Comparison of ENCODE assay signal across 15 mouse cellular contexts in genomic region chr7:144762496-144763235, GRCm38 (mm10). TPM values are rescaled to one million over a fixed set of nuclear protein-coding genes. Genes with fewer than 3 reads are reported as not detected.
A peak's percentile ranks its signal among the peaks of the same experiment; 100 is the strongest.
DNase-seq lines count a peak whose midpoint lies in the region; ATAC-seq lines count a peak whose summit lies in the region.
"Had no signal": no experiment of that assay in that cellular context is flagged by ENCODE, and none has a peak within 500 bp of the region (broad histone marks: within the 10 kb centered on the region; RNA-seq: fewer than 3 reads in every experiment).

No protein-coding gene starts in this region.

- peaks cover 10% of the 10 kb centered on the region for H3K27me3 ChIP-seq in embryonic facial prominence, embryonic 10.5 days (replicated peaks; ENCODE audit: low read depth, poor library complexity, severe bottlenecking)
- H3K27me3 ChIP-seq: neural tube, embryonic 13.5 days had no signal

- H3K36me3 ChIP-seq in embryonic facial prominence, embryonic 10.5 days (replicated peaks): no peaks in the 10 kb centered on the region
- H3K36me3 ChIP-seq: neural tube, embryonic 13.5 days had no signal

- no peak for ATAC-seq in granulocyte monocyte progenitor cell, adult 5-6 weeks (replicated peaks; ENCODE audit: poor library complexity, severe bottlenecking)
- ATAC-seq: intestine, postnatal 0 days had no signal

- H3K4me1 ChIP-seq in embryonic facial prominence, embryonic 10.5 days: peaks cover 23% of the 10 kb centered on the region

- peak; percentile 41 for DNase-seq in gastrocnemius, postnatal 25 days
- no peak for DNase-seq in gastrocnemius, adult 18-20 months (ENCODE audit: low spot score)
- peak; percentile 34 for DNase-seq in kidney, postnatal 10 days
- DNase-seq in kidney, adult 18-20 months: no peak
- DNase-seq in embryonic facial prominence, embryonic 10.5 days (ENCODE audit: low spot score): no peak
- peak; percentile 28 to 38 for DNase-seq in heart, postnatal 10 days
- no peak for DNase-seq in embryo, embryonic 9.5 days (ENCODE audit: extremely low spot score)
- DNase-seq: left cerebral cortex, postnatal 4 days; thymus, postnatal 36 days had no signal

- 62% methylated on average over 16 of the region's 16 CpGs for WGBS in embryonic facial prominence, embryonic 10.5 days

- H3K27ac ChIP-seq in embryonic facial prominence, embryonic 10.5 days (replicated peaks): peak overlapping the region; percentile 55; the same call in 1 of the 2 replicates
- H3K27ac ChIP-seq: liver, embryonic 14.5 days; macrophage; neural tube, embryonic 13.5 days had no signal

- intact Hi-C loops in heart, postnatal 10 days (cut with DNase I): no loop called here

- H3K9me3 ChIP-seq in embryonic facial prominence, embryonic 10.5 days: no peaks in the 10 kb centered on the region
- H3K9me3 ChIP-seq: neural tube, embryonic 13.5 days had no signal

- no peak overlapping the region for H3K4me3 ChIP-seq in embryonic facial prominence, embryonic 10.5 days
- H3K4me3 ChIP-seq: erythroblast, embryonic 14.5 days; neural tube, embryonic 13.5 days had no signal

RNA-seq across cellular contexts. Expression of gene Ano1, which starts 10.9 kb away (rescaled TPM):
- total RNA-seq in gastrocnemius, postnatal 25 days (2021): 1 to 10 TPM; 2.1 to 3.5 TPM
- 1 to 10 TPM; 2.3 to 3.4 TPM for total RNA-seq in gastrocnemius, adult 18-20 months (2021)
- polyA plus RNA-seq in embryonic facial prominence, embryonic 10.5 days (2016; fragmentation: Nextera tagmentation; extraction: Ambion mirVana): 8.7 and 11.3 TPM in 2 replicates
- 10 to 100 TPM; 18.9 to 24.6 TPM for total RNA-seq in heart, postnatal 10 days (2021)
- not detected in 2 replicates for total RNA-seq in granulocyte monocyte progenitor cell, adult 5-6 weeks (2014; fragmentation: Nextera tagmentation)
- total RNA-seq in granulocyte monocyte progenitor cell, adult 5-6 weeks (2017): not detected in 2 replicates
- polyA plus RNA-seq: macrophage had no signal

Comparison
In these comparisons a context has a peak if more than half of its experiments do, and no peak if none do; other contexts are left out.
1. DNase-seq: peak in gastrocnemius, postnatal 25 days (single experiment), kidney, postnatal 10 days (single experiment) and heart, postnatal 10 days (2 of 2); none in gastrocnemius, adult 18-20 months (single experiment), kidney, adult 18-20 months (single experiment), embryonic facial prominence, embryonic 10.5 days (single experiment) and embryo, embryonic 9.5 days (single experiment).
2. RNA of gene Ano1, which starts 10.9 kb away (total RNA-seq): 18.9 to 24.6 TPM in heart, postnatal 10 days; 2.1 to 3.5 TPM in gastrocnemius, postnatal 25 days, 2.3 to 3.4 TPM in gastrocnemius, adult 18-20 months and not detected in granulocyte monocyte progenitor cell, adult 5-6 weeks; every median in the first group is over 4 times any median in the second.